Mouse (Mus musculus) embryonic facial prominence, embryonic 12.5 days (tissue): ENCODE data around the gene Rnf181. TPM values are rescaled to one million over a fixed set of nuclear protein-coding genes. Genes with fewer than 3 reads are reported as not detected.

Experiments
- ATAC-seq: fragments of 200-750 bp; cut with Nextera tagmentation; 2 replicates; pipeline ENCODE4 v1.8.0; 2017; ENCODE audit not compliant: insufficient number of reproducible peaks, insufficient read depth, low FRiP score, low TSS enrichment
- H3K27ac ChIP-seq: fragments of 300-500 bp; sonication (generic); 2 replicates; pipeline ENCODE4 v1.5.1; 2016; ENCODE audit warnings: mild to moderate bottlenecking
- H3K27me3 ChIP-seq: fragments of 300-500 bp; sonication (generic); 2 replicates; pipeline ENCODE4 v1.6.1; 2016; ENCODE audit warnings: mild to moderate bottlenecking, moderate library complexity
- H3K36me3 ChIP-seq: fragments of 300-500 bp; sonication (generic); 2 replicates; pipeline ENCODE4 v1.6.1; 2016; ENCODE audit warnings: mild to moderate bottlenecking
- H3K4me1 ChIP-seq: fragments of 300-500 bp; sonication (generic); 2 replicates; pipeline ENCODE4 v1.6.1; 2016
- H3K4me2 ChIP-seq: fragments of 300-500 bp; sonication (generic); replicated peaks from 2 replicates; pipeline ENCODE4 v1.6.1; 2016; ENCODE audit warnings: mild to moderate bottlenecking, moderate library complexity
- H3K4me3 ChIP-seq: fragments of 300-500 bp; sonication (generic); 2 replicates; pipeline ENCODE4 v1.5.1; 2016; ENCODE audit warnings: mild to moderate bottlenecking
- H3K9ac ChIP-seq: fragments of 300-500 bp; sonication (generic); 2 replicates; pipeline ENCODE4 v1.6.1; 2016; ENCODE audit warnings: mild to moderate bottlenecking, moderate library complexity
- H3K9me3 ChIP-seq: fragments of 300-500 bp; sonication (generic); 2 replicates; pipeline ENCODE4 v1.6.1; 2016; ENCODE audit warnings: mild to moderate bottlenecking, moderate library complexity
- WGBS: fragments of 180-500 bp; shearing (Covaris S2); methylation state at CpG from one replicate; pipeline ENCODE4 v1.1.7; 2016; 5-methylcytosine and 5-hydroxymethylcytosine counted together
- polyA plus RNA-seq: library from polyadenylated mRNA; unstranded; fragments of >200 nt; fragmentation: Nextera tagmentation; extraction: Ambion mirVana; gene quantifications from 2 replicates; pipeline ENCODE4 v1.2.1, GENCODE M21; 2016

Rnf181 gene
- polyA plus RNA-seq, 1 experiment from 2014 or later, result 88.0 TPM

DNA sequence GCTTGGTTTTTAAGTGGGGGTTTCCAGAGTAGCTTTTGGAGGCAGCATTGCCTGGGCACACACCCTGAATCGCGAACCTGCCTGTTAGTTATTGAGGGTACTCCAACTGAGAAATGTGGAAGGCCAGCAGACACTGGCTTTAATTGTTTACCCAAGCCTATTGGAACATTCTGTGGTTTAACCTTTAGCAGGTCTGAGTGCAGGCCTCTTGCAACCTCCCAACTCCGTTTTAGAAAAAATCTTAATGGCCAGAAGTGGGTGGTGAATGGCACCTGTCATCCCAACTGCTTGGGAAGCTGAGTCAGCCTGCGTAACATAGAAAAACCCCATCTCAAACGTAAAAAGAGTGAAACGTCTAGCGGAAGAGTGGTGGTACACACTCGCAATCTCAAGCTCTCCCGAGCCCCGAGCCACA is 30.1 kb upstream of the Rnf181 start:
- Histone ChIP-seq H3K4me2 (no peak overlapping the region), H3K27ac (no peak overlapping the region), H3K27me3 (no peaks in the 10 kb centered on the region), H3K9me3 (no peaks in the 10 kb centered on the region), H3K4me3 (no peak overlapping the region), H3K9ac (no peak overlapping the region), H3K36me3 (no peaks in the 10 kb centered on the region), H3K4me1 (no peaks in the 10 kb centered on the region)
- 78% methylated on average over 10 of the region's 10 CpGs for WGBS
- ATAC-seq, result no peak

DNA sequence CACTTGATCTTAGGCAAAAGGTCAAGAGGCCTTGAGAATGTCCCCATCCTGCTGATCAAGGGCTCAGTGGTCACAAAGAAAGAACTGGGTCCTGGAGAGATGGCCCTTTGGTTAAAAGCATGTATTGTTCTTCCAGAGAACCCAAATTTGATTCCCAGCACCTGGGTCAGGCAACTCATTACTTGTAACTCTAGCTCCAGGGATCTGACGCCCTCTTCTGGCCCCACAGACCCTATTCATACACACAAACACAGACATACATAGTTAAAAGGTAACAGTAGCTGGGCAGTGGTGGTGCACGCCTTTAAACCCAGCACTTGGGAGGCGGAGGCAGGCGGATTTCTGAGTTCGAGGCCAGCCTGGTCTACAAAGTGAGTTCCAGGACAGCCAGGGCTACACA is 25.6 kb upstream of the Rnf181 start:
- Histone ChIP-seq H3K9me3 (no peaks in the 10 kb centered on the region), H3K4me2 (no peak overlapping the region), H3K36me3 (no peaks in the 10 kb centered on the region), H3K27me3 (no peaks in the 10 kb centered on the region), H3K27ac (no peak overlapping the region), H3K4me3 (no peak overlapping the region), H3K9ac (no peak overlapping the region), H3K4me1 (peaks cover 18% of the 10 kb centered on the region; the same call in 1 of the 2 replicates)
- WGBS, result 88% methylated on average over 5 of the region's 5 CpGs
- no peak for ATAC-seq

DNA sequence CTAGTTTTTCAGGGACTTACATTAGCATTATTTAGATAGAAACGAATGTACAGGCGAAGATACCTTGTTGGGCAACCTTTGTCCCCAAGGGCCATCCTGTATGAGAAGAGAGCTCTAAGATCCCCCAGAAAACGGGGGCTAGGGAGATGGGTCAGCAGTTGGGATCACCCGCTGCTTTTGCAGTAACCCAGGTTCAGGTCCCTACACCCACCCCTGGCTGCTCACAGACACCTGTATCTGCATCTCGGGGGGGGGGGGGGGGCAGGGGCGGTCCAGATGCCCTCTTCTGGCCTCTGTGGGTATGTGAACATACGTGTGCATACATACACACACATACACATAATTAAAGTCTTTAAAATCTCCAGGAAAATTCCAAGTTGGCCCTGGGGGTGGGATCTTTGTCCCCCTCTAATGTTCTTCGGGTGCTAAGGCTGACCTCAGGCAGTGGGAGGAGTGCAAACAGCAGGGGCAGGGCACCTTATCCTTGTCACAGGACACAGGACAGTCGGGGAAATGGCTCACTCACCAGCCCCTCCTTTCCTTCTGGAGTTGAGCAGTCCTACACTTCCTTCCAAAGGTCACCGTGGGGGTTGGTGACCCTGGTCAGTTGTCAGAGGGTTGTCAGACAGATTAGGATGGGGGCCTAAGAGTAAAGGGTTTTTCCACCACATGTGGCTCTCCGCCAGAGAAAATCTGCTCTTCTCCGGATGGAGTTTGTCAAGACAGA is 24.2 kb upstream of the Rnf181 start:
- no peaks in the 10 kb centered on the region; the same call in 1 of the 2 replicates for H3K9me3 ChIP-seq
- no peaks in the 10 kb centered on the region for H3K27me3 ChIP-seq
- peak overlapping the region; percentile 70 for H3K4me2 ChIP-seq
- peak overlapping the region; percentile 56 for H3K4me3 ChIP-seq
- peaks cover 18% of the 10 kb centered on the region; the same call in 1 of the 2 replicates for H3K4me1 ChIP-seq
- peak overlapping the region; percentile 90 for H3K27ac ChIP-seq
- H3K36me3 ChIP-seq, result no peaks in the 10 kb centered on the region
- 0 out of 2 replicates have a peak, but pooled peaks have one; percentile 47 for ATAC-seq
- H3K9ac ChIP-seq, result peak overlapping the region; percentile 66; the same call in 1 of the 2 replicates
- WGBS, result 13% methylated on average over 12 of the region's 12 CpGs

DNA sequence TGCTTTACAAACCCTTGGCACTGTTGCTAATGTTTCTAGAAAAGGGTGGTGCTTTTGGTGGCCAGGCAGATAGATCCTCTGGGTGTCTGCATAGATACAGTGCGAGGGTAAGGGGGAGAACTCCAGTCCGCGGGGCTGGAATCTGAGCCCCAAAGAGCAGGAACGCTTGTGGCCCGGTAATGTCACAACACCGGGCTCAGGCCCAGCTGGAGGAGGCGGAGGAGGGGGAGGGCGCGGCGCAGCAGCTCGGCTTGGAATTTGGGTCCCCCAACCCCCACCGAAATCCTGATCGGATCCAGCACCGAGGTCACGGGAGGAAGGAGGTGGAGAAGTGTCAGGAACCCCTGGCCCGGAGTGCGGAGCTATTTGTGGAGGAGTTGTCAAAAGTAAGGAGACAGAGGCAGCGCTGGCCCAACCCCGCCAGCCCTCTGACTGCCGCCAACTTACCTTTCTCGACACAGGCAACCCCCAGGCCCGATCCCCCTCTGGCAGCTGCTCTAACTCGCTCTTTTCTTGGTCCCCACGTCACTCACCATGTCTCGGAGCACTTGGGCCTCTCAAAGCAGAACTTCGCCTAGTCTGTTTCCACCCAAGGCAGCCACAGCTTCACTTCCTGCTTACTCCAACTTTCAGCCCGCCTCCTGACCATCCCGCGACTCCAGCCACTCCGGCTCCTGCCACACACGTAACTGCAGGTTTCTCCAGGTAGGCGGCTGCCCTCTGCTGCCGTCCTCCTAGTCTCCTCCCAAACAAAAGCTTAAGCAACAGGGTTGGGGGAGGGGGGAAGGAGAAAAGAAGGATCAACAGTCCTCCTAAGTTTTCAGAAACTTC is 23.4 kb upstream of the Rnf181 start, which contains the start of gene Vamp8:
Gene Vamp8, minus strand, starts transcription at position 763 of the 831 bp plus-strand sequence.
- WGBS, result under 1% methylated on average over 33 of the region's 33 CpGs

DNA sequence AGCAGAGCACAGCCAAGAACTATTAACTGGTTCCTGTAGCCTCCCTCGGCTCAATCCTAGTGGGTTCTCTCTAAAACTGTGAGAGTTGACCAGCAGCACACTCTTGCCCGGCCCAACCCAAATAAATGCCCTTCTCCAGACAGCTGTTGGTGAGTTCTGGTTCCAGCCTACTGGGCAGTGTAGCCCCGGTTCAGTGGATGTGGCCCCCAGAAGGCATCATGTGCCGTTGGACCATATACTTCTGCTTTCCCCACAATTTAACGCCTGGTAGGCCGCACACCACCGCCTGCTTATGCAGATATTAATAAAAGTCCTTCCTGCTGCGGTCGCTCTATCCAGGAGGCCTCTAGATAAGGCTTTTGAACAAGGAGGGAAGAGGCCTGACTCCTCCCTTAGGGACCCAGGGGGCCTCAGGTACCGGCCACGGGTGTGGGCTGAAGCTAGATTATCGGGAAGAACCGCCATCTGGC is 22.8 kb upstream of the Rnf181 start:
- 20% methylated on average over 13 of the region's 13 CpGs for WGBS
- no peak for ATAC-seq
- Histone ChIP-seq H3K9me3 (no peaks in the 10 kb centered on the region; the same call in 1 of the 2 replicates), H3K4me3 (peak overlapping the region; percentile 56), H3K9ac (peak overlapping the region; percentile 66), H3K27ac (peak overlapping the region; percentile 90), H3K36me3 (peaks cover 9% of the 10 kb centered on the region), H3K27me3 (no peaks in the 10 kb centered on the region), H3K4me2 (peak overlapping the region; percentile 70), H3K4me1 (peaks cover 18% of the 10 kb centered on the region; the same call in 1 of the 2 replicates)

More for the DNA sequence above, 23.4 kb upstream of the Rnf181 start, which contains the start of gene Vamp8:
- peaks cover 18% of the 10 kb centered on the region; the same call in 1 of the 2 replicates for H3K4me1 ChIP-seq
- H3K4me2 ChIP-seq, result peak within 1 kb of the TSS; percentile 70
- no peaks in the 10 kb centered on the region; the same call in 1 of the 2 replicates for H3K9me3 ChIP-seq
- H3K4me3 ChIP-seq, result peak within 1 kb of the TSS; percentile 56
- H3K36me3 ChIP-seq, result peaks cover 4% of the 10 kb centered on the region
- no peaks in the 10 kb centered on the region for H3K27me3 ChIP-seq
- peak; percentile 65; the same call in 1 of the 2 replicates for ATAC-seq
- H3K27ac ChIP-seq, result peak within 1 kb of the TSS; percentile 90
- H3K9ac ChIP-seq, result peak within 1 kb of the TSS; percentile 66

DNA sequence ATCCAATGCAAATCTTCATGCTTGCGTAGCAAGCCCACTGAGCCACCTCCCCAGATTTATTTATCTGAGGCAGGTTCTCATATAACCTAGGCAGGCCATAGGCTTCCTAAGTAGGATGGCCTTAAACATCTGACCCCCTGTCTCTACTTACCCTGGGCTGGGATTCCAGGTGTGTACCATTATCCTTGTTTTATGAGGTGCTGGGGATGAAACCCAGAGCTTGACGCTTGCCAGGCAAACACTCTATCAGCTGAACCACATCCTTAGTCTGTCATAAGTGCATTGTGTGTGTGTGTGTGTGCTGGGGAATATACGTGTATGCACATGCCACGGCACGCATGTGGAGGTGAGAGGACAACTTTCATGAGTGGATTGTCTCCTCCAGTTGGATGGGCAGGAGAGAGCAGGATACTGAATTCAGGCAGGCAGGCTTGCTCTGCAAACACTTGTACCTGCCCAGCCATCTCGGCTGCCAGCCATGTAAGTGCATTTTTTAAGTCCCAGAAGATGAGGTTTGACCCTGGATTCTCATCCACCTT is 22.1 kb upstream of the Rnf181 start:
- ATAC-seq, result no peak
- Histone ChIP-seq H3K27ac (no peak overlapping the region), H3K36me3 (peaks cover 9% of the 10 kb centered on the region), H3K4me1 (peaks cover 18% of the 10 kb centered on the region; the same call in 1 of the 2 replicates), H3K4me3 (no peak overlapping the region), H3K27me3 (no peaks in the 10 kb centered on the region), H3K4me2 (peak overlapping the region; percentile 22; the same call in 1 of the 2 replicates), H3K9me3 (no peaks in the 10 kb centered on the region; the same call in 1 of the 2 replicates), H3K9ac (no peak overlapping the region)
- 86% methylated on average over 6 of the region's 6 CpGs for WGBS

DNA sequence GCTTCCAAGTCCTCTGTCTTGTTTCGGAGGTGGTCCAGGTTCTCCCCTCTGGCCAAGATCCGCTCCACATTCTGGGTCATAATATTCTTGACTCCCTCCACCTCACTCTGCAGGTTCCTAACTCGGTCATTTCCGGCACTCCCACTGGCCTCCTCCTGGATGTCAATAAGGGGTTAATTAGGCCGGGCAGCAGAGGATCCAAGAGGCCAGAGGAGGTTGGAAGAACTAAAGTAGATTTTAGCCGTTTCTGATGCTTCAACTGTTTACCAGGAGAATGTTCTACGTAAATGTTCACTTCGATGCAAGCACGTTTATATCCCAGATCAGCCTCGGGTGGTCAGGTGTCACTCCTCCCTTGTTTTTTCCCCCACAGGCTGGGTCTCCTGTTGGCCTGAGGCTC is 21.5 kb upstream of the Rnf181 start:
- Histone ChIP-seq H3K27ac (no peak overlapping the region), H3K4me3 (no peak overlapping the region), H3K4me2 (no peak overlapping the region), H3K27me3 (no peaks in the 10 kb centered on the region), H3K9me3 (no peaks in the 10 kb centered on the region; the same call in 1 of the 2 replicates), H3K4me1 (peaks cover 18% of the 10 kb centered on the region; the same call in 1 of the 2 replicates), H3K36me3 (peaks cover 9% of the 10 kb centered on the region), H3K9ac (no peak overlapping the region)
- WGBS, result 65% methylated on average over 10 of the region's 10 CpGs
- ATAC-seq, result no peak

DNA sequence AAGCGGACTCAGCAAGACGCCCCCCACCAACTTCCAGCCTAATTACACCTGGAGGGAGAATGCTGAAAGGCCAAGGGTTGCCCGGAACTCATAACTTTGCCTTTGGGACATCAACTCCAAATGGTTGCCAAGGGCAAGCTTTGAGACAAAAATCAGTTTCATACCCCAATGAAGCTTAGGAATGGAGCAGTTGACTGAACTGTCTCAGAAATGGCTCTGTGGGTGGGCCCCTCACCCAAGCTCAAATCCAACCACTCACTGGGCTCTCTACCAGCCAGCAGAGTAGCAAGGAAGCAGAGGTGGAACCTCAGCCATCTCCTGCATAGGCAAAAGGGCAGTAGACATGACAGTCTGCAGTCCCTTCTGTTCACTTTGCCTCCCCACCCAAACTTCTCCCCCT is 21.1 kb upstream of the Rnf181 start:
- no peak for ATAC-seq
- peaks cover 18% of the 10 kb centered on the region; the same call in 1 of the 2 replicates for H3K4me1 ChIP-seq
- H3K36me3 ChIP-seq, result peaks cover 9% of the 10 kb centered on the region
- H3K27me3 ChIP-seq, result no peaks in the 10 kb centered on the region
- H3K9me3 ChIP-seq, result no peaks in the 10 kb centered on the region; the same call in 1 of the 2 replicates
- WGBS, result 61% methylated on average over 3 of the region's 3 CpGs
- no peak overlapping the region for H3K4me3 ChIP-seq
- H3K9ac ChIP-seq, result no peak overlapping the region
- no peak overlapping the region for H3K4me2 ChIP-seq
- no peak overlapping the region for H3K27ac ChIP-seq

DNA sequence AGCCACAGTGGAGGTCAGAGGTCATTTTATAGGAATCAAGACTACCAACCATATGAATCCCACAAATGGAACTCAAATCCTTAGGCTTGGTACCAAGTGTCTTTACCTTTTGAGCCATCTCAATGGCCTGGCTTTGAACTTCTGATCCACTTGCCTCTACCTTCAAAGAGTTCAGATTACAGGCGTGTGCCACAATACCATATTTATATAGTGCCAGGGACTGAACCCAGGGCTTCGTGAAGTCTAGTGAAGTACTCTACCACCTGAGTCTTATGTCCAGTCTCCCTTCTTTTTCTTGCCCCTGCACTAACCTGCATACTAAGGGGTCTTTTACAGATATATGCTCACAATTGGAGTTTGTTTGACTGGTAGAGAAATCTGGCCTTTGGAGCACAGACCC is 19.8 kb upstream of the Rnf181 start:
- Histone ChIP-seq H3K9ac (no peak overlapping the region), H3K4me2 (no peak overlapping the region), H3K27me3 (no peaks in the 10 kb centered on the region), H3K4me1 (peaks cover 18% of the 10 kb centered on the region; the same call in 1 of the 2 replicates), H3K27ac (no peak overlapping the region), H3K36me3 (peaks cover 9% of the 10 kb centered on the region), H3K9me3 (no peaks in the 10 kb centered on the region; the same call in 1 of the 2 replicates), H3K4me3 (no peak overlapping the region)
- no peak for ATAC-seq
- WGBS, result 89% methylated on average over 2 of the region's 2 CpGs

DNA sequence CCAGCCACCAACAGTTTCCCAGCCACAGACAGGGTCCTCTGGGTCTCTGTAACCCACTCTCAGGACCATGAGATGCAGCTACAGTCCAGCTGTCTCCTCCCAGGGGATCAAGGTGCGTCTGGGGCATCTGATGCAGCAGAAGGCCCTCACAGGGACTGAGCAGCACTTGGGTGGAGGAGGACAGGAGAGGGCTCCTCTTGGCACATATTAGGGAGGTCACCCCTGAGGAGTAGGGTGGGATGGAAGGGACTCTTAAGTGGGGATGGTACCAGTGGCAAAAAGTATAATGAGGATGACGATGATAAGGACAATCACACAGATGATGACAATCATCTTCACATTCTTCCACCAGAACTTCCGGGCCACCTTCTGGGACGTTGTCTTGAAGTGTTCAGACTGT is 18.5 kb upstream of the Rnf181 start:
- no peak overlapping the region for H3K4me2 ChIP-seq
- peaks cover 12% of the 10 kb centered on the region; the same call in 1 of the 2 replicates for H3K4me1 ChIP-seq
- no peak overlapping the region for H3K9ac ChIP-seq
- H3K4me3 ChIP-seq, result no peak overlapping the region
- no peak for ATAC-seq
- no peak overlapping the region for H3K27ac ChIP-seq
- no peaks in the 10 kb centered on the region; the same call in 1 of the 2 replicates for H3K9me3 ChIP-seq
- H3K27me3 ChIP-seq, result peaks cover 1% of the 10 kb centered on the region; the same call in 1 of the 2 replicates
- H3K36me3 ChIP-seq, result peaks cover 9% of the 10 kb centered on the region
- 91% methylated on average over 4 of the region's 4 CpGs for WGBS

DNA sequence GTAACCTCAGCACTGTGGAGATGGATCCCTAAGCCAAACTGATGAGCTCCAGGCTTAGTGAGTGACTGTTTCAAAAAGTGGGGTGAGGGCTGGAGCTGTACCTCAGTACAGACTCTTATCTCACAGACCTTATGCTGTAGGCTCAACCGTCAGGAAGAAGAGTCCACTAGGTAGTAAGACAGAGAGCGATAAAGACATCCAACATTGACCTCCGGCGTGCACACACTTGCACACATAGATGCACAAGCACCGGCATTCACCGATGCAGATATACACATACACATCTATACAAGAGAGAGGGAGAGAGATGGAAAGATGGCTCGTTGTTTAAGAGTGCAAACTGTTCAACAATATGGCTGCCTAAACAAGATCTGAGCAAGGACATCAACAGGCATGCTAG is 17.2 kb upstream of the Rnf181 start:
- no peak overlapping the region for H3K4me3 ChIP-seq
- ATAC-seq, result no peak
- no peaks in the 10 kb centered on the region; the same call in 1 of the 2 replicates for H3K9me3 ChIP-seq
- H3K4me1 ChIP-seq, result 0 out of 2 replicates have a peak, but pooled peaks cover 4% of the 10 kb centered on the region
- H3K4me2 ChIP-seq, result no peak overlapping the region
- no peak overlapping the region for H3K27ac ChIP-seq
- peaks cover 13% of the 10 kb centered on the region for H3K27me3 ChIP-seq
- WGBS, result 90% methylated on average over 7 of the region's 7 CpGs
- peaks cover 9% of the 10 kb centered on the region for H3K36me3 ChIP-seq
- no peak overlapping the region for H3K9ac ChIP-seq
